Mouse (Mus musculus) layer of hippocampus, postnatal 14 days (tissue): ENCODE measurements around the gene Patj. TPM values are rescaled to one million over a fixed set of nuclear protein-coding genes. Genes with fewer than 3 reads are reported as not detected.
"Not testable (repeated sequence)": the region's sequence is repeated elsewhere in the genome, so short reads cannot be mapped to it uniquely, and the experiment has no call there.

ENCODE experiments used
- DNase-seq, 2 experiments: peaks; one replicate each; pipeline ENCODE4 v3.0.0; 2021 to 2022; ENCODE audit warnings: low spot score in 2 of 2, mixed read lengths in 1 of 2
- total RNA-seq, 2 experiments: library from RNA; stranded (reverse); gene quantifications; 2 replicates each; pipeline ENCODE4 v1.2.3; 2021

Patj gene
- total RNA-seq, 2 experiments from 2014 or later = 11.9 to 12.5 TPM

GRCm38 (mm10) chr4:98566741-98567140 lies 171.2 kb downstream of the Patj start:
- DNase-seq = no peak

GRCm38 (mm10) chr4:98567457-98567856 lies 171.9 kb downstream of the Patj start:
- DNase-seq = no peak

- DNase-seq = no peak
Observed at GRCm38 (mm10) chr4:98569904-98570303, 174.3 kb downstream of the Patj start.

DNA sequence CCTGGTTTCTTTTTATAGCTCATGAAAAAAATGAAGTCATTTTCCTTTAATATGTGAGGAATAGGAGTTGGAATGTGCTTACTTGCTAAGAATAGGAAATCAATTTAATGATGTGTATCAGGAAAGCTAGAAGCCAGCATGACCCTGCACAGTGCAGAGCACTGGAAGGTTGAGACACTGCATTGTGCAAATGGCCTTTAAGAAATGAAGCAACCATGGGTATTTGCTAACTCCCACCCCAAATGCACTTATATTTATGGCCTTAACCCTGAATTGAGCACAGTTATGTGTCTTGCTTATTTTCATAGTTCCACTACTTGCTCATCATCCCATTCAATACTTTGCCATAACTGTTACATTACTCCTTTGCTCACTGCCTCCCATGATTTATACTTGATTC lies 181.7 kb downstream of the Patj start:
- no peak for DNase-seq

GRCm38 (mm10) chr4:98577957-98578541 lies 182.5 kb downstream of the Patj start:
- DNase-seq = no peak

- no peak for DNase-seq
Observed at GRCm38 (mm10) chr4:98581456-98581855, 185.9 kb downstream of the Patj start.

- no peak for DNase-seq
Observed at GRCm38 (mm10) chr4:98584023-98584422, 188.4 kb downstream of the Patj start.

DNA sequence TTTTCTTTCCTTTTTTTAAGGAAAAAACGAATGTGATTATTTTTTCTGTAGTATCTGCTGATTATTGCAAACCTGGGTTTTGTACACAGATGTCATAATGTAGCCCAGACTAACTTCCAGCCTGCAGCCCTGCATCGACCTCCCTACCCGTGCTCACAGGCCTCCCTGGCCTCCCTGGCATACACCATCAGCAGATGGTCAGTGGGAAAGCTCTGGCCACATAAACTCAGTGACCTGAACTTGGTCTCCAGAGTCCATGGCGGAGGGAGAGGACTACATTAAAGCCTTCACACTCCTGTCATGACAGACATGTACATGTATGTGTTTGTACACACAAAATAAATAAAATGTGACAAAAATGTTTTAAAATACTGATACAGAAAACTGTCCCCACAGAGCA lies 190.7 kb downstream of the Patj start:
- DNase-seq = no peak

GRCm38 (mm10) chr4:98587686-98588085 lies 192.1 kb downstream of the Patj start:
- no peak for DNase-seq

DNA sequence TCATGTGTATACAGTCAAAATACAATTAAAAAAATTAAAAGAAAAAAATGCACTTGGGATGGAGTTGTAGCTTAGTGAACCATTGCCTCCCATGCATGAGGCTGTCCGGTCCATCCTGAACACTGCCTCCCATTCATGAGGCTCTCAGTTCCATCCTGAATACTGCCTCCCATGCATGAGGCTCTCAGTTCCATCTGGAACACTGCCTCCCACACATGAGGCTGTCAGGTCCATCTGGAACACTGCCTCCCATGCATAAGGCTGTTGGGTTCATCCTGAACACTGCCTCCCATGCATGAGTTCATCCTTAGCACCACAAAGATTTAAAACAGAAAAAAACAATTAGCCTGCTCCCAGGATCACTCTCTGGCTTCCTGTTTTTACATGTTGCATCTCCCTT lies 198.4 kb downstream of the Patj start:
- DNase-seq = peak; percentile 23 to 42

DNA sequence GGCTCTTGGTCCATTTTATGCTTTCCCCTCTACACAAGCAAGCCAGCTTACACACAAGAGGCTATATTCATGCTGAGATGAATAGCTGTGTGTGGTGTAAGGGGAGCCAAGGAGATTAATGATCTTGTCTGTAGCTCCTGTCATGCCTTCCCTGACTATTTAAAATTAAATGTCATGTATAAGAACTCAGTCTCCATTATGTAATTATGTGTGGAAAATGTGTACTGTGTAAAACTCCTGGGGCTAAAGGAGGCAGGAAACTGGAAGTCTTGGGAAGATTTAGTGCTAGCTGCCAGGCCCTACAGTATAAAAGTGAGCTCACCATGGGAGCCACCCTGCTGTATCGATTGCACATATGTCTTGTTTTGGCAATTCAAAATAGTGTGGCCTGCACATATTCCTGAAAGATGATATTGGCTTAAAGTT lies 203.0 kb downstream of the Patj start:
- DNase-seq = no peak

GRCm38 (mm10) chr4:98599358-98599757 lies 203.8 kb downstream of the Patj start:
- DNase-seq = no peak

DNA sequence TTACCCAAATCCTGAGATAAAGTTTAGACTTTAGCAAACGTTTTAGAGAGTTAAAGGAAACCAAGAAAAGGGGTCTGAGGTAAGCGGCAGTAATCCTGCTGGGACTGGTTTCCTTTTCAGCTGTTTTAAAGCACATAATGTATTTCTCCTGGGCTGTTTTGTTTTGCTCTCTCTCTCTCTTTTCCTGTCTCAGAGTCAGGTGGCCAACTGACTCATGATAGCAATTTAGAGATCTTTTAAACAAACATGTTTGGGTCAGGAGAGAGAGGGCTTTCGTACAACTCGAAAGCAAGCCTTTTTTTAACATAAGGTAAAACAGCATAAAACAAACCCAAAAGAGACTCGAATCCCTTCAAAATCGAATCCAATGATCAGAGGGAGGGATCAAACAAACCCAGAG lies 207.5 kb downstream of the Patj start:
- no peak for DNase-seq

DNA sequence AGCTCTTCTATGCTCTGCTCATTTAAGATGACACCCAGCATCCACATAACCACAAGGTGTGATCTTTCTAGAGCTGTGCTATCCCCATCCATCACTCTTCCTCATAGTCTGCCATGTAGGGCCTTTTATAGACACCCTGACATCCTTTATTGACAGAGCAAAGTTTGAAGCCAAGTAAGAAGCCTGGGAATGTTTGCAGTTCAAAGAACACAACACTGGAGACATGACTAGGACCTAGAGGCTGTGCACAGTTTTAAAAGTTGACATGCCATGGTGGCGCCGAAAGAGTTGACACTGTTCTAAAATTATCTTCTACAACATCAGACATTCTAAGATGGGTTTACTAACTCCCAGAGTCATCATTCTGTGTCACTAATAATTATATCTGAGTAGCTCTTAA lies 214.9 kb downstream of the Patj start:
- no peak for DNase-seq

- DNase-seq = no peak
Observed at GRCm38 (mm10) chr4:98614395-98614794, 218.8 kb downstream of the Patj start.

- DNase-seq = no peak
Observed at GRCm38 (mm10) chr4:98619199-98619598, 223.6 kb downstream of the Patj start.

DNA sequence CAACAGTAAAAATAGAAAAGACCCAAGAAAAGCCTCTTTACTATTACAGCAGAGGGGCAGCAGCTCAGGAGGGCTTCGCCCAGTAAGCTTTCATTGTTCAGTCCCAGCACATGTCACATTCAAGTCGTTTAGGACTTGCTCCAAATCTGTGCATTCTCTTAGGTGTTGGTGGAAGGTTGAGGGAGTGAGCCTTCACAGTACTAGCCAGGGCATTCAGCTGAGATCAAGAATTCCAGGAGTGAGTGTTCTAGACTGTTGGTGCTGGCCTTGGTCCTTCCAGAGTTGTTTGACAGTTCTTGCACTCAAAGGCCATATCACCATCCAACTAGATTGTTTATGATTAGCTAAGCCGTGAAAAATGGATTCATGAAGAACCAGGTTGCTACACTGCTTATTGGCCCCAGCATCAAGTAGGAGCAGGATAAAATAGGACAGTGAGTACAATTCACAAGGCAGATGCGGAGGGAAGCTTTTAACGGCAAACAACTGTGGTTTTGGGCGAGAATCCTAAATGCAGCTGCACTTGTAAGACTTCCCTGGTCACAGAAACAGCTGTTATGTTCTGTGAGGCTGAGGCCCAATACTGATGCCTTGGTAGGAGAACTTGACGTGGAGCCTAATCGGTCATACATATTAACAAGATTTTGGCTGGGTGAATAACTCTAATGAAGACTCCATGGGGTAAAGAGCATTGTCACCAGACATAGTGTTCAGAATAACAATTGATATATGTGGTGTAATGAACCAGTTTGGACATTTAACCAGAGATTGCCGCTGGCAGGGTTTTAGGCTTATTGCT lies 225.6 kb downstream of the Patj start:
- DNase-seq = no peak

- DNase-seq = no peak
Observed at GRCm38 (mm10) chr4:98622180-98622579, 226.6 kb downstream of the Patj start.

- DNase-seq = peak in 1 of 2 experiments; percentile 9
Observed at GRCm38 (mm10) chr4:98622996-98623673, 227.6 kb downstream of the Patj start.

- no peak for DNase-seq
Observed at GRCm38 (mm10) chr4:98628286-98628685, 232.7 kb downstream of the Patj start.

GRCm38 (mm10) chr4:98629217-98629616 lies 233.6 kb downstream of the Patj start:
- DNase-seq = not testable (repeated sequence)

- peak; percentile 13 to 51 for DNase-seq
Observed at GRCm38 (mm10) chr4:98635140-98635837, 239.7 kb downstream of the Patj start.
